Mouse (Mus musculus) neural tube, embryonic 15.5 days (tissue): ENCODE data around the gene Gpr62. TPM values are rescaled to one million over a fixed set of nuclear protein-coding genes. Genes with fewer than 3 reads are reported as not detected.

Experiments used
- ATAC-seq: fragments of 200-750 bp; cut with Nextera tagmentation; 2 replicates; pipeline ENCODE4 v1.8.0; 2017; ENCODE audit warnings: mild to moderate bottlenecking, moderate TSS enrichment, moderate library complexity; ENCODE audit not compliant: low FRiP score
- H3K27ac ChIP-seq: fragments of 300-500 bp; sonication (generic); replicated peaks from 2 replicates; pipeline ENCODE4 v1.5.1; 2015; ENCODE audit warnings: mild to moderate bottlenecking, inconsistent platforms
- H3K27me3 ChIP-seq: fragments of 300-500 bp; sonication (generic); replicated peaks from 2 replicates; pipeline ENCODE4 v1.6.1; 2015; ENCODE audit warnings: inconsistent platforms
- H3K36me3 ChIP-seq: fragments of 300-500 bp; sonication (generic); 2 replicates; pipeline ENCODE4 v1.6.1; 2015; ENCODE audit warnings: inconsistent platforms
- H3K4me1 ChIP-seq: fragments of 300-500 bp; sonication (generic); 2 replicates; pipeline ENCODE4 v1.6.1; 2015; ENCODE audit warnings: inconsistent platforms
- H3K4me2 ChIP-seq: fragments of 300-500 bp; sonication (generic); 2 replicates; pipeline ENCODE4 v1.6.1; 2015; ENCODE audit warnings: inconsistent platforms, mild to moderate bottlenecking, moderate library complexity
- H3K4me3 ChIP-seq: fragments of 300-500 bp; sonication (generic); replicated peaks from 2 replicates; pipeline ENCODE4 v1.5.1; 2015; ENCODE audit warnings: mild to moderate bottlenecking, inconsistent platforms
- H3K9ac ChIP-seq: fragments of 300-500 bp; sonication (generic); replicated peaks from 2 replicates; pipeline ENCODE4 v1.6.1; 2015; ENCODE audit warnings: mild to moderate bottlenecking, inconsistent platforms
- H3K9me3 ChIP-seq: fragments of 300-500 bp; sonication (generic); replicated peaks from 2 replicates; pipeline ENCODE4 v1.6.1; 2016; ENCODE audit warnings: inconsistent platforms
- WGBS: fragments of 180-500 bp; shearing (Covaris S2); methylation state at CpG from one replicate; pipeline ENCODE4 v1.1.7; 2015; ENCODE audit warnings: mixed read lengths; 5-methylcytosine and 5-hydroxymethylcytosine counted together
- polyA plus RNA-seq: library from polyadenylated mRNA; unstranded; fragments of >200 nt; fragmentation: Nextera tagmentation; extraction: Ambion mirVana; gene quantifications from 2 replicates; pipeline ENCODE4 v1.2.1, GENCODE M21; 2015

The Gpr62 gene
- polyA plus RNA-seq, 1 experiment from 2014 or later, result 1.4 TPM

GRCm38 (mm10) chr9:106482578-106483115 lies 16.9 kb upstream of the Gpr62 start:
- Histone ChIP-seq H3K9me3 (no peaks in the 10 kb centered on the region), H3K4me1 (peaks cover 18% of the 10 kb centered on the region), H3K4me2 (no peak overlapping the region), H3K9ac (no peak overlapping the region), H3K27me3 (no peaks in the 10 kb centered on the region), H3K4me3 (no peak overlapping the region), H3K36me3 (peaks cover 57% of the 10 kb centered on the region), H3K27ac (no peak overlapping the region)
- WGBS, result 89% methylated on average over 17 of the region's 17 CpGs
- ATAC-seq, result no peak

GRCm38 (mm10) chr9:106481676-106482075 lies 15.9 kb upstream of the Gpr62 start:
- no peak for ATAC-seq
- H3K4me3 ChIP-seq, result no peak overlapping the region
- no peak overlapping the region for H3K27ac ChIP-seq
- peaks cover 57% of the 10 kb centered on the region for H3K36me3 ChIP-seq
- H3K4me1 ChIP-seq, result peaks cover 22% of the 10 kb centered on the region
- H3K9me3 ChIP-seq, result no peaks in the 10 kb centered on the region
- 88% methylated on average over 13 of the region's 13 CpGs for WGBS
- H3K27me3 ChIP-seq, result no peaks in the 10 kb centered on the region
- no peak overlapping the region for H3K4me2 ChIP-seq
- no peak overlapping the region for H3K9ac ChIP-seq

- H3K27ac ChIP-seq, result no peak overlapping the region
- no peak for ATAC-seq
- H3K9me3 ChIP-seq, result no peaks in the 10 kb centered on the region
- no peak overlapping the region for H3K4me3 ChIP-seq
- peaks cover 52% of the 10 kb centered on the region for H3K36me3 ChIP-seq
- no peaks in the 10 kb centered on the region for H3K27me3 ChIP-seq
- peaks cover 28% of the 10 kb centered on the region for H3K4me1 ChIP-seq
- no peak overlapping the region for H3K4me2 ChIP-seq
- 96% methylated on average over 15 of the region's 15 CpGs for WGBS
- no peak overlapping the region for H3K9ac ChIP-seq
Measured at GRCm38 (mm10) chr9:106481075-106481474, 15.3 kb upstream of the Gpr62 start.

- Histone ChIP-seq H3K27me3 (no peaks in the 10 kb centered on the region), H3K9ac (no peak overlapping the region), H3K36me3 (peaks cover 47% of the 10 kb centered on the region), H3K4me2 (no peak overlapping the region), H3K27ac (no peak overlapping the region), H3K9me3 (no peaks in the 10 kb centered on the region), H3K4me3 (no peak overlapping the region), H3K4me1 (peaks cover 31% of the 10 kb centered on the region)
- ATAC-seq, result no peak
- WGBS, result 90% methylated on average over 7 of the region's 7 CpGs
Measured at GRCm38 (mm10) chr9:106480541-106480940, 14.8 kb upstream of the Gpr62 start.

GRCm38 (mm10) chr9:106478101-106478500 lies 12.4 kb upstream of the Gpr62 start:
- Histone ChIP-seq H3K4me2 (peak overlapping the region; percentile 96), H3K27me3 (no peaks in the 10 kb centered on the region), H3K27ac (no peak overlapping the region), H3K4me1 (peaks cover 44% of the 10 kb centered on the region), H3K36me3 (peaks cover 23% of the 10 kb centered on the region), H3K4me3 (peak overlapping the region; percentile 89), H3K9me3 (no peaks in the 10 kb centered on the region), H3K9ac (peak overlapping the region; percentile 62)
- 85% methylated on average over 9 of the region's 9 CpGs for WGBS
- ATAC-seq, result no peak

- no peak for ATAC-seq
- H3K27me3 ChIP-seq, result no peaks in the 10 kb centered on the region
Measured at GRCm38 (mm10) chr9:106477649-106478048, 11.9 kb upstream of the Gpr62 start.

GRCm38 (mm10) chr9:106476924-106477484 lies 11.3 kb upstream of the Gpr62 start, which contains the start of gene Parp3:
Gene Parp3, minus strand, starts transcription at chr9:106476949.
- Histone ChIP-seq H3K4me1 (peaks cover 44% of the 10 kb centered on the region), H3K27ac (peak within 1 kb of the TSS; percentile 43), H3K9ac (peak within 1 kb of the TSS; percentile 62), H3K4me3 (peak within 1 kb of the TSS; percentile 89), H3K36me3 (peaks cover 16% of the 10 kb centered on the region), H3K4me2 (peak within 1 kb of the TSS; percentile 96), H3K27me3 (no peaks in the 10 kb centered on the region), H3K9me3 (no peaks in the 10 kb centered on the region)
- peak; percentile 97 for ATAC-seq
- under 1% methylated on average over 41 of the region's 41 CpGs for WGBS

More at GRCm38 (mm10) chr9:106477649-106478048, 11.9 kb upstream of the Gpr62 start:
- Histone ChIP-seq H3K4me2 (peak overlapping the region; percentile 96), H3K27ac (peak overlapping the region; percentile 37; the same call in 1 of the 2 replicates), H3K4me3 (peak overlapping the region; percentile 89), H3K9me3 (no peaks in the 10 kb centered on the region), H3K4me1 (peaks cover 44% of the 10 kb centered on the region), H3K9ac (peak overlapping the region; percentile 62), H3K36me3 (peaks cover 19% of the 10 kb centered on the region)
- WGBS, result 5% methylated on average over 16 of the region's 16 CpGs

GRCm38 (mm10) chr9:106476002-106476923 lies 10.5 kb upstream of the Gpr62 start:
- WGBS, result 37% methylated on average over 16 of the region's 16 CpGs
- Histone ChIP-seq H3K4me3 (peak overlapping the region; percentile 89; the same call in 1 of the 2 replicates), H3K9me3 (no peaks in the 10 kb centered on the region), H3K27me3 (no peaks in the 10 kb centered on the region), H3K36me3 (peaks cover 10% of the 10 kb centered on the region), H3K4me2 (peak overlapping the region; percentile 41), H3K27ac (peak overlapping the region; percentile 43), H3K9ac (0 out of 2 replicates have a peak overlapping the region, but pooled peaks have one; percentile 6), H3K4me1 (peaks cover 44% of the 10 kb centered on the region)
- ATAC-seq, result no peak; the same call in 1 of the 2 replicates

GRCm38 (mm10) chr9:106475663-106476001 lies 9.9 kb upstream of the Gpr62 start, which contains the start of gene Rrp9:
Gene Rrp9, plus strand, starts transcription at chr9:106475963.
- Histone ChIP-seq H3K27me3 (no peaks in the 10 kb centered on the region), H3K27ac (peak within 1 kb of the TSS; percentile 43), H3K4me3 (peak within 1 kb of the TSS; percentile 89; the same call in 1 of the 2 replicates), H3K9me3 (no peaks in the 10 kb centered on the region), H3K36me3 (peaks cover 4% of the 10 kb centered on the region), H3K9ac (0 out of 2 replicates have a peak within 1 kb of the TSS, but pooled peaks have one; percentile 6), H3K4me2 (peak within 1 kb of the TSS; percentile 41), H3K4me1 (peaks cover 44% of the 10 kb centered on the region)
- 94% methylated on average over 10 of the region's 10 CpGs for WGBS
- no peak for ATAC-seq

GRCm38 (mm10) chr9:106475046-106475445 lies 9.3 kb upstream of the Gpr62 start:
- Histone ChIP-seq H3K27ac (no peak overlapping the region), H3K9ac (no peak overlapping the region), H3K9me3 (no peaks in the 10 kb centered on the region), H3K4me1 (peaks cover 44% of the 10 kb centered on the region), H3K4me3 (no peak overlapping the region), H3K4me2 (peak overlapping the region; percentile 5; the same call in 1 of the 2 replicates), H3K36me3 (no peaks in the 10 kb centered on the region; the same call in 1 of the 2 replicates), H3K27me3 (no peaks in the 10 kb centered on the region)
- 80% methylated on average over 7 of the region's 7 CpGs for WGBS
- ATAC-seq, result no peak

GRCm38 (mm10) chr9:106474456-106474855 lies 8.7 kb upstream of the Gpr62 start:
- Histone ChIP-seq H3K4me3 (no peak overlapping the region), H3K27ac (no peak overlapping the region), H3K4me2 (peak overlapping the region; percentile 26), H3K36me3 (no peaks in the 10 kb centered on the region; the same call in 1 of the 2 replicates), H3K9me3 (no peaks in the 10 kb centered on the region), H3K27me3 (no peaks in the 10 kb centered on the region), H3K9ac (no peak overlapping the region), H3K4me1 (peaks cover 40% of the 10 kb centered on the region)
- ATAC-seq, result no peak
- 8% methylated on average over 6 of the region's 6 CpGs for WGBS
